Mouse (Mus musculus) kidney, embryonic 14.5 days (tissue): ENCODE measurements at regions not wholly inside any gene's neighbourhood (a gene's known extent, or its start where the extent isn't known, plus 50 kb on each side); places are given as distances from the start of the nearest gene placed in this dataset.
A peak's percentile ranks its signal among the peaks of the same experiment; 100 is the strongest.

Experiments
- ATAC-seq: fragments of 200-750 bp; cut with Nextera tagmentation; 2 replicates; pipeline ENCODE4 v1.8.0; 2017; ENCODE audit warnings: moderate number of reproducible peaks, mild to moderate bottlenecking, moderate TSS enrichment, moderate library complexity; ENCODE audit not compliant: low FRiP score, low TSS enrichment
- H3K27ac ChIP-seq: fragments of 300-500 bp; sonication (generic); 2 replicates; pipeline ENCODE4 v1.5.1; 2014; ENCODE audit warnings: low read depth, mild to moderate bottlenecking, low read length, moderate library complexity, mixed read lengths
- H3K27me3 ChIP-seq: fragments of 300-500 bp; sonication (generic); 2 replicates; pipeline ENCODE4 v1.6.1; 2014; ENCODE audit warnings: mild to moderate bottlenecking, low read length; ENCODE audit not compliant: control insufficient read depth, insufficient read depth
- H3K36me3 ChIP-seq: fragments of 300-500 bp; sonication (generic); 2 replicates; pipeline ENCODE4 v1.6.1; 2014; ENCODE audit warnings: low read length, mixed read lengths; ENCODE audit not compliant: control insufficient read depth, insufficient read depth
- H3K4me1 ChIP-seq: fragments of 300-500 bp; sonication (generic); 2 replicates; pipeline ENCODE4 v1.6.1; 2014; ENCODE audit warnings: low read length, mixed read lengths; ENCODE audit not compliant: control insufficient read depth, insufficient read depth
- H3K4me2 ChIP-seq: fragments of 300-500 bp; sonication (generic); replicated peaks from 2 replicates; pipeline ENCODE4 v1.6.1; 2014; ENCODE audit warnings: low read depth, mild to moderate bottlenecking, low read length
- H3K4me3 ChIP-seq: fragments of 300-500 bp; sonication (generic); 2 replicates; pipeline ENCODE4 v1.5.1; 2014; ENCODE audit warnings: mild to moderate bottlenecking, low read length
- H3K9ac ChIP-seq: fragments of 300-500 bp; sonication (generic); 2 replicates; pipeline ENCODE4 v1.6.1; 2014; ENCODE audit warnings: low read depth, mild to moderate bottlenecking, low read length, moderate library complexity
- H3K9me3 ChIP-seq: fragments of 300-500 bp; sonication (generic); 2 replicates; pipeline ENCODE4 v1.6.1; 2016; ENCODE audit warnings: low read length; ENCODE audit not compliant: control insufficient read depth
- WGBS: fragments of 180-500 bp; shearing (Covaris S2); extraction: QIAGEN DNeasy Blood & Tissue Kit; methylation state at CpG from one replicate; pipeline ENCODE4 v1.1.7; 2014; 5-methylcytosine and 5-hydroxymethylcytosine counted together

- Histone ChIP-seq H3K4me2 (no peak overlapping the region), H3K4me1 (no peaks in the 10 kb centered on the region), H3K27me3 (no peaks in the 10 kb centered on the region), H3K4me3 (no peak overlapping the region), H3K9ac (no peak overlapping the region), H3K36me3 (no peaks in the 10 kb centered on the region), H3K27ac (no peak overlapping the region), H3K9me3 (no peaks in the 10 kb centered on the region)
- no peak for ATAC-seq
- WGBS: 86% methylated on average over 6 of the region's 6 CpGs
Measured at GRCm38 (mm10) chr13:53934457-53934856, 121.0 kb downstream of the Drd1 start.

- H3K4me3 ChIP-seq: no peak overlapping the region
- ATAC-seq: no peak
- H3K27ac ChIP-seq: no peak overlapping the region
- H3K36me3 ChIP-seq: no peaks in the 10 kb centered on the region
- no peak overlapping the region for H3K4me2 ChIP-seq
- H3K9ac ChIP-seq: no peak overlapping the region
- 66% methylated on average over 4 of the region's 4 CpGs for WGBS
- no peaks in the 10 kb centered on the region for H3K9me3 ChIP-seq
- H3K27me3 ChIP-seq: no peaks in the 10 kb centered on the region
- H3K4me1 ChIP-seq: no peaks in the 10 kb centered on the region
Measured at GRCm38 (mm10) chr13:53926128-53926527, 129.4 kb downstream of the Drd1 start.

- Histone ChIP-seq H3K4me2 (no peak overlapping the region), H3K27me3 (no peaks in the 10 kb centered on the region), H3K27ac (no peak overlapping the region), H3K4me1 (no peaks in the 10 kb centered on the region), H3K36me3 (no peaks in the 10 kb centered on the region), H3K9ac (no peak overlapping the region), H3K9me3 (no peaks in the 10 kb centered on the region), H3K4me3 (no peak overlapping the region)
- no peak for ATAC-seq
- 87% methylated on average over 4 of the region's 4 CpGs for WGBS
Measured at GRCm38 (mm10) chr13:53924433-53924832, 131.1 kb downstream of the Drd1 start.

- H3K27ac ChIP-seq: no peak overlapping the region
- ATAC-seq: no peak
- no peak overlapping the region for H3K9ac ChIP-seq
- 68% methylated on average over 7 of the region's 7 CpGs for WGBS
- no peaks in the 10 kb centered on the region for H3K36me3 ChIP-seq
- H3K4me3 ChIP-seq: no peak overlapping the region
- H3K4me2 ChIP-seq: no peak overlapping the region
- H3K27me3 ChIP-seq: no peaks in the 10 kb centered on the region
- H3K4me1 ChIP-seq: no peaks in the 10 kb centered on the region
- H3K9me3 ChIP-seq: no peaks in the 10 kb centered on the region
Measured at GRCm38 (mm10) chr13:53923721-53924374, 131.7 kb downstream of the Drd1 start.

GRCm38 (mm10) chr13:53921796-53922195 lies 133.7 kb downstream of the Drd1 start:
- no peak overlapping the region for H3K9ac ChIP-seq
- H3K4me1 ChIP-seq: no peaks in the 10 kb centered on the region
- H3K27ac ChIP-seq: no peak overlapping the region
- no peak for ATAC-seq
- no peaks in the 10 kb centered on the region for H3K9me3 ChIP-seq
- H3K36me3 ChIP-seq: no peaks in the 10 kb centered on the region
- no peak overlapping the region for H3K4me3 ChIP-seq
- H3K4me2 ChIP-seq: no peak overlapping the region
- H3K27me3 ChIP-seq: no peaks in the 10 kb centered on the region
- WGBS: 72% methylated on average over 5 of the region's 5 CpGs

GRCm38 (mm10) chr13:53919851-53920381 lies 135.6 kb downstream of the Drd1 start:
- no peak for ATAC-seq

GRCm38 (mm10) chr13:53915456-53915855 lies 140.0 kb downstream of the Drd1 start:
- H3K27ac ChIP-seq: no peak overlapping the region
- H3K27me3 ChIP-seq: no peaks in the 10 kb centered on the region
- WGBS: 64% methylated on average over 8 of the region's 8 CpGs
- no peak overlapping the region for H3K4me2 ChIP-seq
- no peak overlapping the region for H3K4me3 ChIP-seq
- H3K36me3 ChIP-seq: no peaks in the 10 kb centered on the region
- H3K4me1 ChIP-seq: 0 out of 2 replicates have a peak, but pooled peaks cover 6% of the 10 kb centered on the region
- no peak overlapping the region for H3K9ac ChIP-seq
- H3K9me3 ChIP-seq: no peaks in the 10 kb centered on the region
- no peak for ATAC-seq

More at GRCm38 (mm10) chr13:53919851-53920381, 135.6 kb downstream of the Drd1 start:
- no peak overlapping the region for H3K9ac ChIP-seq
- no peaks in the 10 kb centered on the region for H3K27me3 ChIP-seq
- no peak overlapping the region for H3K4me2 ChIP-seq
- WGBS: 29% methylated on average over 5 of the region's 5 CpGs
- no peaks in the 10 kb centered on the region for H3K36me3 ChIP-seq
- no peak overlapping the region for H3K27ac ChIP-seq
- no peaks in the 10 kb centered on the region for H3K4me1 ChIP-seq
- no peak overlapping the region for H3K4me3 ChIP-seq
- H3K9me3 ChIP-seq: no peaks in the 10 kb centered on the region

GRCm38 (mm10) chr13:53914434-53914833 lies 141.1 kb downstream of the Drd1 start:
- WGBS: 59% methylated on average over 11 of the region's 11 CpGs
- ATAC-seq: peak; percentile 77; the same call in 1 of the 2 replicates
- H3K4me3 ChIP-seq: no peak overlapping the region
- H3K36me3 ChIP-seq: no peaks in the 10 kb centered on the region
- 0 out of 2 replicates have a peak, but pooled peaks cover 6% of the 10 kb centered on the region for H3K4me1 ChIP-seq
- peak overlapping the region; percentile 38; the same call in 1 of the 2 replicates for H3K27ac ChIP-seq
- no peak overlapping the region for H3K9ac ChIP-seq
- H3K9me3 ChIP-seq: no peaks in the 10 kb centered on the region
- H3K27me3 ChIP-seq: no peaks in the 10 kb centered on the region
- H3K4me2 ChIP-seq: no peak overlapping the region

- Histone ChIP-seq H3K27ac (peak overlapping the region; percentile 38; the same call in 1 of the 2 replicates), H3K9me3 (no peaks in the 10 kb centered on the region), H3K36me3 (no peaks in the 10 kb centered on the region), H3K9ac (no peak overlapping the region), H3K27me3 (no peaks in the 10 kb centered on the region), H3K4me1 (0 out of 2 replicates have a peak, but pooled peaks cover 6% of the 10 kb centered on the region), H3K4me3 (no peak overlapping the region), H3K4me2 (no peak overlapping the region)
- 64% methylated on average over 10 of the region's 10 CpGs for WGBS
- no peak for ATAC-seq
Measured at GRCm38 (mm10) chr13:53913501-53913900, 142.0 kb downstream of the Drd1 start.
